Mouse (Mus musculus) CH12.LX (cell line): Measurements from ENCODE around the gene Nol4l. TPM values are rescaled to one million over a fixed set of nuclear protein-coding genes. Genes with fewer than 3 reads are reported as not detected.

ENCODE experiments used
- DNase-seq: peaks from one replicate; pipeline ENCODE4 v3.0.0-alpha.2; 2013; ENCODE audit errors: extremely low read depth
- H3K27ac ChIP-seq: 2 replicates; pipeline ENCODE4 v1.5.1; 2012; ENCODE audit warnings: low read depth, mild to moderate bottlenecking, control low read depth, moderate library complexity; ENCODE audit not compliant: insufficient read depth
- H3K27me3 ChIP-seq: replicated peaks from 2 replicates; pipeline ENCODE3; 2012; ENCODE audit warnings: inconsistent platforms
- H3K36me3 ChIP-seq, 2 experiments: replicated peaks in 1 of 2; 2 replicates each; pipeline versions ENCODE3 to v1.6.1; 2012; ENCODE audit warnings: inconsistent platforms in 1 of 2, low read length in 1 of 2, mild to moderate bottlenecking in 1 of 2, mixed read lengths in 1 of 2, moderate library complexity in 1 of 2; ENCODE audit not compliant: control insufficient read depth in 1 of 2, insufficient read depth in 1 of 2
- H3K4me1 ChIP-seq, 2 experiments: 2 replicates each; pipeline ENCODE4 v1.6.1; 2012; ENCODE audit warnings: inconsistent platforms in 1 of 2, moderate library complexity in 1 of 2; ENCODE audit not compliant: insufficient read depth in 2 of 2, control insufficient read depth in 1 of 2
- H3K4me2 ChIP-seq: 2 replicates; pipeline ENCODE4 v1.6.1; 2012; ENCODE audit warnings: low read depth, mild to moderate bottlenecking, control low read depth; ENCODE audit not compliant: poor library complexity, insufficient read depth, severe bottlenecking
- H3K4me3 ChIP-seq, 3 experiments: fragments of 150-350 bp in 1 of 3; sonication (generic) in 1 of 3; replicated peaks in 1 of 3; 2 replicates each; pipeline versions ENCODE3 to v1.5.1; 2011 to 2012; ENCODE audit warnings: low read depth in 2 of 3, low read length in 2 of 3, mild to moderate bottlenecking in 2 of 3, moderate library complexity in 2 of 3, control low read depth in 1 of 3, improper control_type of control experiment in 1 of 3, inconsistent platforms in 1 of 3, mixed read lengths in 1 of 3; ENCODE audit not compliant: poor library complexity in 1 of 3
- H3K79me2 ChIP-seq: replicated peaks from 2 replicates; pipeline ENCODE4 v1.6.1; 2012; ENCODE audit warnings: mild to moderate bottlenecking, moderate library complexity; ENCODE audit not compliant: control insufficient read depth, poor library complexity, insufficient read depth, severe bottlenecking; ENCODE audit errors: extremely low read depth
- H3K9ac ChIP-seq: 2 replicates; pipeline ENCODE4 v1.6.1; 2012; ENCODE audit warnings: low read depth, mild to moderate bottlenecking, control low read depth, moderate library complexity; ENCODE audit not compliant: insufficient read depth
- H3K9me3 ChIP-seq: replicated peaks from 2 replicates; pipeline ENCODE3; 2012; ENCODE audit warnings: low read length, inconsistent platforms, mixed read lengths
- CHD1 ChIP-seq: IDR thresholded peaks from 2 replicates; pipeline ENCODE4 v1.6.1; 2012; ENCODE audit warnings: low read depth, low read length, improper control_type of control experiment, inconsistent platforms
- CTCF ChIP-seq, 2 experiments: IDR thresholded peaks in 1 of 2; conservative IDR thresholded peaks in 1 of 2; 2 replicates each; pipeline ENCODE4 v1.5.1; 2011 to 2012; ENCODE audit warnings: low read depth in 2 of 2, low read length in 2 of 2, improper control_type of control experiment in 1 of 2, inconsistent platforms in 1 of 2, mild to moderate bottlenecking in 1 of 2, moderate library complexity in 1 of 2
- ELF1 ChIP-seq: IDR thresholded peaks from 2 replicates; pipeline ENCODE4 v1.6.1; 2014; ENCODE audit warnings: low read depth, mild to moderate bottlenecking, inconsistent platforms, low read length, improper control_type of control experiment
- EP300 ChIP-seq: IDR thresholded peaks from 2 replicates; pipeline ENCODE4 v1.6.1; 2011; ENCODE audit warnings: low read length, improper control_type of control experiment
- HCFC1 ChIP-seq: IDR thresholded peaks from 2 replicates; pipeline ENCODE4 v1.6.1; 2012; ENCODE audit warnings: low read depth, mild to moderate bottlenecking, inconsistent platforms, low read length, improper control_type of control experiment
- IRF4 ChIP-seq: IDR thresholded peaks from 2 replicates; pipeline ENCODE4 v1.6.1; 2014; ENCODE audit warnings: low read depth, mild to moderate bottlenecking, inconsistent platforms, low read length, improper control_type of control experiment
- JUN ChIP-seq: IDR thresholded peaks from 2 replicates; pipeline ENCODE4 v1.6.1; 2011; ENCODE audit warnings: low read depth, mild to moderate bottlenecking, low read length, improper control_type of control experiment, moderate library complexity; ENCODE audit not compliant: insufficient read depth
- JUND ChIP-seq: conservative IDR thresholded peaks from 2 replicates; pipeline ENCODE4 v1.6.1; 2011; ENCODE audit warnings: low read depth, low read length, improper control_type of control experiment
- MAFK ChIP-seq: IDR thresholded peaks from 2 replicates; pipeline ENCODE4 v1.6.1; 2011; ENCODE audit warnings: low read length, improper control_type of control experiment; ENCODE audit not compliant: insufficient replicate concordance
- MXI1 ChIP-seq: IDR thresholded peaks from 2 replicates; pipeline ENCODE4 v1.6.1; 2011; ENCODE audit warnings: mild to moderate bottlenecking, low read depth, low read length, improper control_type of control experiment
- MYC ChIP-seq: IDR thresholded peaks from 2 replicates; pipeline ENCODE4 v1.6.1; 2011; ENCODE audit warnings: low read depth, mild to moderate bottlenecking, improper control_type of control experiment, low read length
- PAX5 ChIP-seq: IDR thresholded peaks from 2 replicates; pipeline ENCODE4 v1.6.1; 2012; ENCODE audit warnings: low read length, inconsistent platforms, mixed read lengths
- POLR2A ChIP-seq: IDR thresholded peaks from 2 replicates; pipeline ENCODE4 v1.6.1; 2011; ENCODE audit warnings: low read depth, mild to moderate bottlenecking, improper control_type of control experiment, low read length
- RAD21 ChIP-seq: IDR thresholded peaks from 2 replicates; pipeline ENCODE4 v1.6.1; 2011; ENCODE audit warnings: low read depth, mild to moderate bottlenecking, low read length, improper control_type of control experiment, moderate library complexity
- RCOR1 ChIP-seq: conservative IDR thresholded peaks from 2 replicates; pipeline ENCODE4 v1.6.1; 2012; ENCODE audit warnings: low read depth, mild to moderate bottlenecking, inconsistent platforms, low read length, improper control_type of control experiment
- SMC3 ChIP-seq: IDR thresholded peaks from 2 replicates; pipeline ENCODE4 v1.6.1; 2011; ENCODE audit warnings: low read depth, low read length, improper control_type of control experiment
- TBP ChIP-seq: conservative IDR thresholded peaks from 2 replicates; pipeline ENCODE4 v1.6.1; 2011; ENCODE audit warnings: low read depth, low read length, improper control_type of control experiment
- UBTF ChIP-seq: IDR thresholded peaks from 2 replicates; pipeline ENCODE4 v1.6.1; 2012; ENCODE audit warnings: low read depth, mild to moderate bottlenecking, inconsistent platforms, low read length, improper control_type of control experiment, moderate library complexity
- USF2 ChIP-seq: conservative IDR thresholded peaks from 2 replicates; pipeline ENCODE4 v1.6.1; 2011; ENCODE audit warnings: low read depth, low read length, improper control_type of control experiment
- ZC3H11A ChIP-seq: IDR thresholded peaks from 2 replicates; pipeline ENCODE4 v1.6.1; 2012; ENCODE audit warnings: low read depth, mild to moderate bottlenecking, inconsistent platforms, low read length, improper control_type of control experiment
- ZKSCAN1 ChIP-seq: IDR thresholded peaks from 2 replicates; pipeline ENCODE4 v1.6.1; 2012; ENCODE audit warnings: low read depth, inconsistent platforms, low read length, improper control_type of control experiment, borderline replicate concordance
- ZMIZ1 ChIP-seq: IDR thresholded peaks from 2 replicates; pipeline ENCODE4 v1.6.1; 2012; ENCODE audit warnings: low read depth, mild to moderate bottlenecking, inconsistent platforms, low read length, improper control_type of control experiment
- ZNF384 ChIP-seq: IDR thresholded peaks from 2 replicates; pipeline ENCODE4 v1.6.1; 2012; ENCODE audit warnings: low read depth, low read length, improper control_type of control experiment, inconsistent platforms
- dilution Hi-C: fragments of 300-500 bp; cut with MboI; formaldehyde crosslinking; loops from 2 replicates; pipeline ENCODE4 v1.14.3; 2020; ENCODE audit warnings: low sequenced_read_pairs; ENCODE audit not compliant: extremely low pct_unique_long_range_greater_than_20kb, extremely low pct_ligation_motif_present
- in situ Hi-C: fragments of 300-500 bp; cut with MboI; formaldehyde crosslinking; loops from 3 replicates; pipeline ENCODE4 v1.14.3; 2019; ENCODE audit warnings: low sequenced_read_pairs, low pct_ligation_motif_present, low pct_unique_long_range_greater_than_20kb, mixed read lengths
- polyA plus RNA-seq: library from polyadenylated mRNA; unstranded; fragments of >175 nt; gene quantifications from 2 replicates; pipeline ENCODE4 v1.2.1, GENCODE M21; 2012; ENCODE audit warnings: low read depth; ENCODE audit not compliant: insufficient read length
- total RNA-seq, 2 experiments: library from RNA; depleted of rRNA; stranded (reverse); fragments of 300-350 nt in 1 of 2; fragments of >200 nt in 1 of 2; gene quantifications; 2 replicates each; pipeline ENCODE4 v1.2.3; 2012 to 2014

Gene Nol4l
- total and polyA plus RNA-seq, 3 experiments: 1.3 to 3.7 (median 3.5) TPM

DNA sequence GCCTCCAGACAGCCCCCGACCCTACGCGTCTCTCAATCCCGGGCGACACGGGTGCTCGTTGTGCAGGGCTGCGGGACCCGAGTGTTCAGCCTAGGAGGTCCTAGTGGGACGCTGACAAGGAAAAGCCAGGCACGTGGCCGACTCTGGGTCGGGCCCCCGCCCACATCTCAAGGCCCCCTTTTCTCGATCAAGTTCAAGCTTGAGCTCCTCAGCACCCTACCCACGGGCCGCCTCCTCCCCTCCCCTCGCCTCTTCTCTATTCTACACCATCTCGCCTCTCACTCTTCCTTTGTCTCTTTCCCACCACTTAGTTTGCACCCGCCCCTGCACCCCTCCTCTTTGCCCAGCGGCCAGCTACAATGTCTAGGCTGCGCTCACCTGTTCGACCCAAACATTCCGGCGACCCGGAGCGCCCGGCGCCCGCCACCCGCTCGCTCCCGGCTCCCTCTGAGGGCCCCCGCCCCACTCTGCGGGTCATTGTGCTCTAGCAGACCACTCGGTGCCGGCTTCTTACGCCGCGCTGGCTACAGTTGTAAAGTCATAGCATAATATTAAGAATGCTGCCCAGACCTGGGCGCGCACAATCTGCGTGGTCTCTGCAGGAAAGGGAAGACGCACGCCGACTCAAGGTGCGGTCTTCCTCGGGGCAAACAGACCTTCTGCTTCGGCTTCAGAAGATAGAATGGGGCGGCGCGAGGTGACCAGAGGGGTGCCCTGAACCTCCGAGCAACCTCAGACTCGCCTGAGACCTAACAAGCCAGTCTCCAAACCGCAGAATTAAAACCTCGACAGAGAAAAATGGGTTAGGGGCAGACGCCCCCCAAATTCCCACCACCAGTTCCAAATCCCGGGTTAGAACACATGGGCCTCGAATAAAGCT is 84.4 kb downstream of the Nol4l start:
- Histone ChIP-seq H3K27me3 (peaks cover 11% of the 10 kb centered on the region), H3K9me3 (no peaks in the 10 kb centered on the region), H3K79me2 (no peaks in the 10 kb centered on the region), H3K4me3 (peak overlapping the region; percentile 10 to 36 (median 20)), H3K27ac (no peak overlapping the region), H3K9ac (0 out of 2 replicates have a peak overlapping the region, but pooled peaks have one; percentile 10), H3K36me3 (no peaks in the 10 kb centered on the region), H3K4me2 (peak overlapping the region; percentile 92), H3K4me1 (peaks cover 2 to 11% of the 10 kb centered on the region in 2 experiments; a peak in 3 of 4 replicates)
- in situ Hi-C loops: no loop called here
- TF ChIP-seq SMC3 (no peak), ZMIZ1 (no peak), RAD21 (no peak), ZNF384 (no peak), IRF4 (no peak), PAX5 (no peak), RCOR1 (no peak)
- dilution Hi-C loops: no loop called here
- no peak for DNase-seq

DNA sequence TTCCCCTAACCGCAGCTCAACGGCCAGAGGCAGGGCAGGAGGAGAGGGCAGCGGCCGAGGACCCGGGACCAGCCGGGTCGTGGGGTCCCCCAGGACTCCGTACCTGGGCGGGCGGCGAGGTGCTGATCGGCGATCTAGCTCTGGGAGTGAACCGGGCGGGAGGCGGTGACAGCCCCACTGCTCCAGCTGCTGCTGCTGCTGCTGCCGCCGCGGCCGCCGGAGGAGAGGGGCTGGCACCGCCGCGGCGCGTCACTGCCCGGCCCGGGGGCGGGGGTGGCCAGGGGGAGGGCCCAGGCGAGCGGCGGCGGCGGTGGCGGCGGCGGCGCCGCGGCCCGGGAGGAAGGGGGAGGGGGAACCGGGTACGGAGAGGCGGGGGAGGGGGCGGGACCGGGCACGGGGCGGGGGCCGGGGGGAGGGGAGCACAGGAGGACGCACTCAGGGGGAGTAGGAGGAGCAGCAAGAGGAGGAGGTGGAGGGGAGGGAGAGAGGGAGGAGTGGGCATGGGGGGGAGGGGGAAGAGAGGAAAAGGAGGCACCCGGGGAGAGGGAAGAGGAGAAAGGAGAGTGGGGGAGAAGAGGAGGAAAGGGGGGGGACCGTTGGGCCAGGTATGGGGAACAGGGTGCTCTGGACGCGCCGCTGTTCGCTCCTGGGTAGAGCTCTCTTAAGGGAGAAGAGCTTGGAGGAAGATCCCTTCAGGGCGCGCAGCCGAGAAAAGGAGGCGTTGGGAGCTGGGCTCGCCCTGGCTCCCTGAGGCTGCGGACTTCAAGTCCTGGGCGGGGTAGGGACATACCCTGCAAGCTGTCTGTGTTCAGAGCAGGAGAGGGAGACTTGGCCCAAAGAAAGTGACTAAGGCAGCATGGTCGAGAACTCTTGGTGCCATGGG is 85.3 kb downstream of the Nol4l start:
- dilution Hi-C loops: no loop called here
- Histone ChIP-seq H3K4me3 (peak overlapping the region; percentile 10 to 44 (median 20)), H3K27me3 (peaks cover 11% of the 10 kb centered on the region), H3K4me2 (peak overlapping the region; percentile 92), H3K79me2 (no peaks in the 10 kb centered on the region), H3K27ac (no peak overlapping the region), H3K9me3 (no peaks in the 10 kb centered on the region)
- in situ Hi-C loops: no loop called here
- no peak for DNase-seq
- no peak for TF ChIP-seq TBP
- no peak for TF ChIP-seq ELF1
- no peak for TF ChIP-seq UBTF
- no peak for TF ChIP-seq ZC3H11A
- no peak for TF ChIP-seq CTCF (conservative IDR thresholded peaks at IDR 0.05 in 1 of 2, IDR thresholded peaks at IDR 0.05 in 1 of 2; ENCODE audit: low read depth in 2 of 2, low read length in 2 of 2)
- TF ChIP-seq PAX5: no peak
- no peak for TF ChIP-seq MXI1
- TF ChIP-seq EP300: no peak
- no peak for TF ChIP-seq SMC3
- TF ChIP-seq MYC: no peak
- TF ChIP-seq JUN: no peak
- TF ChIP-seq HCFC1: no peak
- TF ChIP-seq ZNF384: no peak
- TF ChIP-seq USF2: no peak
- TF ChIP-seq JUND: no peak
- TF ChIP-seq CHD1: no peak
- TF ChIP-seq POLR2A: no peak
- TF ChIP-seq MAFK: no peak
- TF ChIP-seq ZKSCAN1: no peak
- TF ChIP-seq, all 38 proteins: peak for 0
- H3K4me1 ChIP-seq: peaks cover 2 to 14% of the 10 kb centered on the region in 2 experiments; a peak in 3 of 4 replicates
- H3K36me3 ChIP-seq: no peaks in the 10 kb centered on the region
- no peak overlapping the region; the same call in 1 of the 2 replicates for H3K9ac ChIP-seq
